Mouse (Mus musculus): ENCODE results near the gene Lrig3. TPM values are rescaled to one million over a fixed set of nuclear protein-coding genes. Genes with fewer than 3 reads are reported as not detected.

Gene Lrig3
- polyA plus RNA-seq, 1 experiment from 2014 or later: 17.5 TPM

Small RNA genes within 50 kb of the gene (microRNA-seq; reads per million reads assigned to microRNA genes)
- gene Gm22183: not detected
